Mouse (Mus musculus): ENCODE measurements around the gene Ifnz. TPM values are rescaled to one million over a fixed set of nuclear protein-coding genes. Genes with fewer than 3 reads are reported as not detected.

Ifnz gene
- not detected in 2 replicates for polyA plus RNA-seq (2012; rRNA removed)

DNA sequence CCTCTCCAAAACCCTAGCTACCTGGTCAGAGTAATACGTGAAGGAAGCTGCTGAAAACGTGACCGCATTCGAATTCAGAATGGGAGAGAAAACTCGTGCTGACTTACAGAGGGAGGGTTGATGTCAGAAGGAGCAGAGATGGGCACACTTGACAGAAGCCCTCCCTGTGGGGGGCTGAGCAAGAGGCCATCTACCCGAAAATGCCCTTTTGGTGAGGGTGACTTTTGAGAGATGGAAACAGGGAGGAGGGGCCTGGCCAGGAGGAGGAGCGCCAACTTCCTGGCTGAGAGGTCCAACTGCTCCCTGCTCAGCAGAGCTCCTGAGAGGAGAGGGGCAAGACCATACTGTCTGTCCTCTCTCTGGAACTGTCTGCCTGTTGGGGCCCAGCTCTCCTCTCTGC is at the start of gene Ifnz:
Gene Ifnz (plus strand): TSS at position 301 of the 400 bp plus-strand sequence.

DNA sequence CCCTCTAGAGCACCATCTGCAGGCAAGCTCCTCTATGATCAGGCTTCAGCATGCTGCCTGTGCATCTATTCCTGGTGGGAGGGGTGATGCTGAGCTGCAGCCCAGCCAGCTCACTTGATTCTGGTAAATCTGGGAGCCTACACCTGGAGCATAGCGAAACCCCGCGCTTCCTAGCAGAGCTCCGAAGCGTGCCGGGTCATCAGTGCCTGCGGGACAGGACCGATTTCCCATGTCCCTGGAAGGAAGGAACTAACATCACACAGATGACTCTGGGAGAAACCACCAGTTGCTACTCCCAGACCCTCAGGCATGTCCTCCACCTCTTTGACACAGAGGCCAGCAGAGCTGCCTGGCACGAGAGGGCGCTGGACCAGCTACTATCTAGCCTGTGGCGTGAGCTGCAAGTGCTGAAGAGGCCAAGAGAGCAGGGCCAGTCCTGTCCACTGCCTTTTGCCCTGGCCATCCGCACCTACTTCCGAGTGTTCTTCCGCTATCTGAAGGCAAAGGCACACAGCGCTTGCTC is 27.1 kb upstream of the Ifnz start, which contains the start of gene Gm13271:
Gene Gm13271 (plus strand): TSS at position 51 of the 523 bp plus-strand sequence.

DNA sequence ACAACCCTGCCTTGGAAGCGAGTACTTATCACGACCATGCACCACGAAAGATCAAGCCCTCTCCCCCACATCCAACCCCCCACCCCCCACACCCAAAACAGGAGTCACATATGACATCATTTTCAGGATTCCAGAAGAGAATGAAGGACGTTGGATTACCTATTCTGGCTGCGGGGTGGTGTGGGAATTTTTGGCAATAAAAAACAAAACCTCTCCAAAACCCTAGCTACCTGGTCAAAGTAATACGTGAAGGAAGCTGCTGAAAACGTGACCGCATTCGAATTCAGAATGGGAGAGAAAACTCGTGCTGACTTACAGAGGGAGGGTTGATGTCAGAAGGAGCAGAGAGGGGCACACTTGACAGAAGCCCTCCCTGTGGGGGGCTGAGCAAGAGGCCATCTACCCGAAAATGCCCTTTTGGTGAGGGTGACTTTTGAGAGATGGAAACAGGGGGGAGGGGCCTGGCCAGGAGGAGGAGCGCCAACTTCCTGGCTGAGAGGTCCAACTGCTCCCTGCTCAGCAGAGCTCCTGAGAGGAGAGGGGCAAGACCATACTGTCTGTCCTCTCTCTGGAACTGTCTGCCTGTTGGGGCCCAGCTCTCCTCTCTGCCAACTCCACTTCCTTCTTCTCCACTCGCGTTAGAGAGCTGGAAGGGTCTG is 22.2 kb upstream of the Ifnz start, which contains the start of gene Gm13283:
Gene Gm13283 (plus strand): TSS at position 510 of the 659 bp plus-strand sequence.

DNA sequence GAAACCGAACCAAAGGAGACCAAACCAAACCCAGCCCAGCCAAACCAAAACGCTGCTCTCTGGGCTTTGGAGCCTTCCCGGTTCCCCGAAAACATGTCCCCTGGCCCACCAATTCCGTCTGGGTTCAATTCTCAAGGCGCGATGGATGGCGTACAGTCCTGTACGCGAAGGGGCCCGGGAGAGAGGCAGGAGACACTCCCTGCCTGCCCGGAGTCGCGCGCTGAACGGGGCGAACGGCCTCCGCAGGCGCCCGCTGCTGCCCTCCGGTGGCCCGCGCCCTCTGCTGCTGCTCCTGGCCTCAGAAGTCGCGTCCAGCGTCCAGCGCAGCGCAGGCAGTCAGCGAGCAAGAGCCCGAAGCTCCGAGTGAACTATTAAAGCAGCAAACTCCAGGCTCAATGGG is 8.4 kb upstream of the Ifnz start, which contains the start of gene Gm13290:
Gene Gm13290 (plus strand): TSS at position 301 of the 400 bp plus-strand sequence.

DNA sequence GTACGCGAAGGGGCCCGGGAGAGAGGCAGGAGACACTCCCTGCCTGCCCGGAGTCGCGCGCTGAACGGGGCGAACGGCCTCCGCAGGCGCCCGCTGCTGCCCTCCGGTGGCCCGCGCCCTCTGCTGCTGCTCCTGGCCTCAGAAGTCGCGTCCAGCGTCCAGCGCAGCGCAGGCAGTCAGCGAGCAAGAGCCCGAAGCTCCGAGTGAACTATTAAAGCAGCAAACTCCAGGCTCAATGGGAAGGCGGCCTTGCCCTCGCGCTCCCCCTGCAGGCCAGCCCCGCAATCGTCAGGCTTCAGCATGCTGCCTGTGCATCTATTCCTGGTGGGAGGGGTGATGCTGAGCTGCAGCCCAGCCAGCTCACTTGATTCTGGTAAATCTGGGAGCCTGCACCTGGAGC is 5.3 kb upstream of the Ifnz start, which contains the start of gene Gm13289:
Gene Gm13289 (plus strand): TSS at position 301 of the 400 bp plus-strand sequence.

DNA sequence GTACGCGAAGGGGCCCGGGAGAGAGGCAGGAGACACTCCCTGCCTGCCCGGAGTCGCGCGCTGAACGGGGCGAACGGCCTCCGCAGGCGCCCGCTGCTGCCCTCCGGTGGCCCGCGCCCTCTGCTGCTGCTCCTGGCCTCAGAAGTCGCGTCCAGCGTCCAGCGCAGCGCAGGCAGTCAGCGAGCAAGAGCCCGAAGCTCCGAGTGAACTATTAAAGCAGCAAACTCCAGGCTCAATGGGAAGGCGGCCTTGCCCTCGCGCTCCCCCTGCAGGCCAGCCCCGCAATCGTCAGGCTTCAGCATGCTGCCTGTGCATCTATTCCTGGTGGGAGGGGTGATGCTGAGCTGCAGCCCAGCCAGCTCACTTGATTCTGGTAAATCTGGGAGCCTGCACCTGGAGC is 2.4 kb upstream of the Ifnz start, which contains the start of gene Gm13272:
Gene Gm13272 (plus strand): TSS at position 301 of the 400 bp plus-strand sequence.

DNA sequence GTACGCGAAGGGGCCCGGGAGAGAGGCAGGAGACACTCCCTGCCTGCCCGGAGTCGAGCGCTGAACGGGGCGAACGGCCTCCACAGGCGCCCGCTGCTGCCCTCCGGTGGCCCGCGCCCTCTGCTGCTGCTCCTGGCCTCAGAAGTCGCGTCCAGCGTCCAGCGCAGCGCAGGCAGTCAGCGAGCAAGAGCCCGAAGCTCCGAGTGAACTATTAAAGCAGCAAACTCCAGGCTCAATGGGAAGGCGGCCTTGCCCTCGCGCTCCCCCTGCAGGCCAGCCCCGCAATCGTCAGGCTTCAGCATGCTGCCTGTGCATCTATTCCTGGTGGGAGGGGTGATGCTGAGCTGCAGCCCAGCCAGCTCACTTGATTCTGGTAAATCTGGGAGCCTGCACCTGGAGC is 3.5 kb downstream of the Ifnz start, which contains the start of gene Gm13276:
Gene Gm13276 (plus strand): TSS at position 301 of the 400 bp plus-strand sequence.

DNA sequence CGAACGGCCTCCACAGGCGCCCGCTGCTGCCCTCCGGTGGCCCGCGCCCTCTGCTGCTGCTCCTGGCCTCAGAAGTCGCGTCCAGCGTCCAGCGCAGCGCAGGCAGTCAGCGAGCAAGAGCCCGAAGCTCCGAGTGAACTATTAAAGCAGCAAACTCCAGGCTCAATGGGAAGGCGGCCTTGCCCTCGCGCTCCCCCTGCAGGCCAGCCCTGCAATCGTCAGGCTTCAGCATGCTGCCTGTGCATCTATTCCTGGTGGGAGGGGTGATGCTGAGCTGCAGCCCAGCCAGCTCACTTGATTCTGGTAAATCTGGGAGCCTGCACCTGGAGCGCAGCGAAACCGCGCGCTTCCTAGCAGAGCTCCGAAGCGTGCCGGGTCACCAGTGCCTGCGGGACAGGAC is 6.5 kb downstream of the Ifnz start, which contains the start of gene Gm13277:
Gene Gm13277 (plus strand): TSS at position 231 of the 400 bp plus-strand sequence.

DNA sequence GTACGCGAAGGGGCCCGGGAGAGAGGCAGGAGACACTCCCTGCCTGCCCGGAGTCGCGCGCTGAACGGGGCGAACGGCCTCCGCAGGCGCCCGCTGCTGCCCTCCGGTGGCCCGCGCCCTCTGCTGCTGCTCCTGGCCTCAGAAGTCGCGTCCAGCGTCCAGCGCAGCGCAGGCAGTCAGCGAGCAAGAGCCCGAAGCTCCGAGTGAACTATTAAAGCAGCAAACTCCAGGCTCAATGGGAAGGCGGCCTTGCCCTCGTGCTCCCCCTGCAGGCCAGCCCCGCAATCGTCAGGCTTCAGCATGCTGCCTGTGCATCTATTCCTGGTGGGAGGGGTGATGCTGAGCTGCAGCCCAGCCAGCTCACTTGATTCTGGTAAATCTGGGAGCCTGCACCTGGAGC is 9.3 kb downstream of the Ifnz start, which contains the start of gene Gm13278:
Gene Gm13278 (plus strand): TSS at position 301 of the 400 bp plus-strand sequence.

DNA sequence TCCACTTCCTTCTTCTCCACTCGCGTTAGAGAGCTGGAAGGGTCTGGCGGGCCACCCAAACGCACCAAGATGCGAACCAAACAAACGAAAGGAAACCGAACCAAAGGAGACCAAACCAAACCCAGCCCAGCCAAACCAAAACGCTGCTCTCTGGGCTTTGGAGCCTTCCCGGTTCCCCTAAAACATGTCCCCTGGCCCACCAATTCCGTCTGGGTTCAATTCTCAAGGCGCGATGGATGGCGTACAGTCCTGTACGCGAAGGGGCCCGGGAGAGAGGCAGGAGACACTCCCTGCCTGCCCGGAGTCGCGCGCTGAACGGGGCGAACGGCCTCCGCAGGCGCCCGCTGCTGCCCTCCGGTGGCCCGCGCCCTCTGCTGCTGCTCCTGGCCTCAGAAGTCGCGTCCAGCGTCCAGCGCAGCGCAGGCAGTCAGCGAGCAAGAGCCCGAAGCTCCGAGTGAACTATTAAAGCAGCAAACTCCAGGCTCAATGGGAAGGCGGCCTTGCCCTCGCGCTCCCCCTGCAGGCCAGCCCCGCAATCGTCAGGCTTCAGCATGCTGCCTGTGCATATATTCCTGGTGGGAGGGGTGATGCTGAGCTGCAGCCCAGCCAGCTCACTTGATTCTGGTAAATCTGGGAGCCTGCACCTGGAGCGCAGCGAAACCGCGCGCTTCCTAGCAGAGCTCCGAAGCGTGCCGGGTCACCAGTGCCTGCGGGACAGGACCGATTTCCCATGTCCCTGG is 12.2 kb downstream of the Ifnz start, which contains the start of gene Gm13275:
Gene Gm13275 (plus strand): TSS at position 552 of the 740 bp plus-strand sequence.

DNA sequence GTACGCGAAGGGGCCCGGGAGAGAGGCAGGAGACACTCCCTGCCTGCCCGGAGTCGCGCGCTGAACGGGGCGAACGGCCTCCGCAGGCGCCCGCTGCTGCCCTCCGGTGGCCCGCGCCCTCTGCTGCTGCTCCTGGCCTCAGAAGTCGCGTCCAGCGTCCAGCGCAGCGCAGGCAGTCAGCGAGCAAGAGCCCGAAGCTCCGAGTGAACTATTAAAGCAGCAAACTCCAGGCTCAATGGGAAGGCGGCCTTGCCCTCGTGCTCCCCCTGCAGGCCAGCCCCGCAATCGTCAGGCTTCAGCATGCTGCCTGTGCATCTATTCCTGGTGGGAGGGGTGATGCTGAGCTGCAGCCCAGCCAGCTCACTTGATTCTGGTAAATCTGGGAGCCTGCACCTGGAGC is 15.2 kb downstream of the Ifnz start, which contains the start of gene Gm13279:
Gene Gm13279 (plus strand): TSS at position 301 of the 400 bp plus-strand sequence.

DNA sequence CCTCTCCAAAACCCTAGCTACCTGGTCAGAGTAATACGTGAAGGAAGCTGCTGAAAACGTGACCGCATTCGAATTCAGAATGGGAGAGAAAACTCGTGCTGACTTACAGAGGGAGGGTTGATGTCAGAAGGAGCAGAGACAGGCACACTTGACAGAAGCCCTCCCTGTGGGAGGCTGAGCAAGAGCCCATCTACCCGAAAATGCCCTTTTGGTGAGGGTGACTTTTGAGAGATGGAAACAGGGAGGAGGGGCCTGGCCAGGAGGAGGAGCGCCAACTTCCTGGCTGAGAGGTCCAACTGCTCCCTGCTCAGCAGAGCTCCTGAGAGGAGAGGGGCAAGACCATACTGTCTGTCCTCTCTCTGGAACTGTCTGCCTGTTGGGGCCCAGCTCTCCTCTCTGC is 17.4 kb downstream of the Ifnz start, which contains the start of gene Gm13285:
Gene Gm13285 (plus strand): TSS at position 301 of the 400 bp plus-strand sequence.

DNA sequence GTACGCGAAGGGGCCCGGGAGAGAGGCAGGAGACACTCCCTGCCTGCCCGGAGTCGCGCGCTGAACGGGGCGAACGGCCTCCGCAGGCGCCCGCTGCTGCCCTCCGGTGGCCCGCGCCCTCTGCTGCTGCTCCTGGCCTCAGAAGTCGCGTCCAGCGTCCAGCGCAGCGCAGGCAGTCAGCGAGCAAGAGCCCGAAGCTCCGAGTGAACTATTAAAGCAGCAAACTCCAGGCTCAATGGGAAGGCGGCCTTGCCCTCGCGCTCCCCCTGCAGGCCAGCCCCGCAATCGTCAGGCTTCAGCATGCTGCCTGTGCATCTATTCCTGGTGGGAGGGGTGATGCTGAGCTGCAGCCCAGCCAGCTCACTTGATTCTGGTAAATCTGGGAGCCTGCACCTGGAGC is 21.0 kb downstream of the Ifnz start, which contains the start of gene Gm13287:
Gene Gm13287 (plus strand): TSS at position 301 of the 400 bp plus-strand sequence.

DNA sequence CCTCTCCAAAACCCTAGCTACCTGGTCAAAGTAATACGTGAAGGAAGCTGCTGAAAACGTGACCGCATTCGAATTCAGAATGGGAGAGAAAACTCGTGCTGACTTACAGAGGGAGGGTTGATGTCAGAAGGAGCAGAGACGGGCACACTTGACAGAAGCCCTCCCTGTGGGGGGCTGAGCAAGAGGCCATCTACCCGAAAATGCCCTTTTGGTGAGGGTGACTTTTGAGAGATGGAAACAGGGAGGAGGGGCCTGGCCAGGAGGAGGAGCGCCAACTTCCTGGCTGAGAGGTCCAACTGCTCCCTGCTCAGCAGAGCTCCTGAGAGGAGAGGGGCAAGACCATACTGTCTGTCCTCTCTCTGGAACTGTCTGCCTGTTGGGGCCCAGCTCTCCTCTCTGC is 23.3 kb downstream of the Ifnz start, which contains the start of gene Gm13288:
Gene Gm13288 (plus strand): TSS at position 301 of the 400 bp plus-strand sequence.

DNA sequence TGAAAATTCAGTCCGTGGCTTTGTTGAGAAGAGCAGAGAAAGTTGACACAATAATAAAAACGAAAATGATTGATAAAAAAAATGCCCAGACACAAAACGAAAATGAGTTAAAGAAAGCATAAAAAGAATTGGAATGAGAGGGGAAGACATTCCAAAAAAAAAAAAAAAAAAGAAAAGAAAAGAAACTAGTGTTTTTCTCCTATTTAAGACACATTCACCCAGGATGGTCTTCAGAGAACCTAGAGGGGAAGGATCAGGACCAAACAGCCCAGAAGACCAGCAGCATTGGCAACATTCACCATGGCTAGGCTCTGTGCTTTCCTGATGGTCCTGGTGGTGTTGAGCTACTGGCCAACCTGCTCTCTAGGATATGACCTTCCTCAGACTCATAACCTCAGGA is 34.0 kb downstream of the Ifnz start, which contains the start of gene Ifna7:
Gene Ifna7 (plus strand): TSS at position 301 of the 400 bp plus-strand sequence.

DNA sequence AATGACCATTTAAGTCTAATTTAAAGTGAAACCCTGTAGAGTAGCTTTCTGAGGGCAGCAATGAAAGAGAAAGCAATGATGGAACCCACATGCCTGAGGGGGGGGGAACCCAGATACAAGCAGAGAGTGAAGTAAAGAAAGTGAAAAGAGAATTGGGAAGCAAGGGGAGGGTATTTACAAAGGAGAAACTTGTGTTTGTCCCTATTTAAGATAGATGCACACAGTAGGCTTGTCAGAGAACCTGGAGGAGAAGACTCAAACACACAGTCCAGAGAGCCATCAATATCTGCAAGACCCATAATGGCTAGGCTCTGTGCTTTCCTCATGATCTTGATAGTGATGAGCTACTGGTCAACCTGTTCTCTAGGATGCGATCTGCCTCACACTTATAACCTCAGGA is 37.7 kb downstream of the Ifnz start, which contains the start of gene Ifna11:
Gene Ifna11 (plus strand): TSS at position 301 of the 400 bp plus-strand sequence.

DNA sequence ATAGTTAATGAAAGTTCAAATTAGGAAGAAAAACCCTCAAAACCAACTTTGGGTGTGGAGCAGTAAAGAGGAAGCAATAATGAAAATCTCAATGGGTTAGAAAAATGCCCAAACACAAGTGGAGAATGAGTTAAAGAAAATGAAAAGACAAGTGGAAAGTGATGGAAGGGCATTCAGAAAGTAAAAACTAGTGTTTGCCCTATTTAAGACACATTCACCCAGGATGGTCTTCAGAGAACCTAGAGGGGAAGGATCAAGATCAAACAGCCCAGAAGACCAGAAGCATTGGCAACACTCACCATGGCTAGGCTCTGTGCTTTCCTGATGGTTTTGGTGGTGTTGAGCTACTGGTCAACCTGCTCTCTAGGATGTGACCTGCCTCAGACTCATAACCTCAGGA is 45.2 kb downstream of the Ifnz start, which contains the start of gene Ifna6:
Gene Ifna6 (plus strand): TSS at position 301 of the 400 bp plus-strand sequence.

Other genes with a start within 250 kb of the Ifnz start
- gene Ifna15, start 223.9 kb upstream of the Ifnz start, polyA plus RNA-seq (2012; rRNA removed): not detected in 2 replicates
- gene Ifna14, start 210.3 kb upstream of the Ifnz start, polyA plus RNA-seq (2012; rRNA removed): not detected in 2 replicates
- not detected in 2 replicates for gene Ifna9, start 189.7 kb upstream of the Ifnz start, polyA plus RNA-seq (2012; rRNA removed)
- not detected in 2 replicates for gene Ifna12, start 178.8 kb upstream of the Ifnz start, polyA plus RNA-seq (2012; rRNA removed)
- not detected in 2 replicates for gene C87499, start 147.7 kb upstream of the Ifnz start, polyA plus RNA-seq (2012; rRNA removed)
- gene Ifna13, start 137.7 kb upstream of the Ifnz start, polyA plus RNA-seq (2012; rRNA removed): not detected in 2 replicates
- not detected in 2 replicates for gene Ifna16, start 105.2 kb upstream of the Ifnz start, polyA plus RNA-seq (2012; rRNA removed)
- not detected in 2 replicates for gene Ifna2, start 98.2 kb upstream of the Ifnz start, polyA plus RNA-seq (2012; rRNA removed)
- not detected in 2 replicates for gene Ifnab, start 90.8 kb upstream of the Ifnz start, polyA plus RNA-seq (2012; rRNA removed)
- 1.2 and 1.6 TPM in 2 replicates for gene Gm26566, start 60.3 kb upstream of the Ifnz start, polyA plus RNA-seq (2012; rRNA removed)
- 43.1 and 44.2 TPM in 2 replicates for gene Klhl9, start 59.7 kb upstream of the Ifnz start, polyA plus RNA-seq (2012; rRNA removed)
- gene Gm13271, start 27.3 kb upstream of the Ifnz start, polyA plus RNA-seq (2012; rRNA removed): not detected in 2 replicates
- 0.06 TPM in 1 of 2 replicates, not detected in the other for gene Gm13283, start 22.0 kb upstream of the Ifnz start, polyA plus RNA-seq (2012; rRNA removed)
- not detected in 2 replicates for gene Gm13290, start 8.3 kb upstream of the Ifnz start, polyA plus RNA-seq (2012; rRNA removed)
- not detected in 2 replicates for gene Gm13289, start 5.2 kb upstream of the Ifnz start, polyA plus RNA-seq (2012; rRNA removed)
- gene Gm13272, start 2.3 kb upstream of the Ifnz start, polyA plus RNA-seq (2012; rRNA removed): not detected in 2 replicates
- gene Gm13276, start 3.6 kb downstream of the Ifnz start, polyA plus RNA-seq (2012; rRNA removed): not detected in 2 replicates
- not detected in 2 replicates for gene Gm13277, start 6.5 kb downstream of the Ifnz start, polyA plus RNA-seq (2012; rRNA removed)
- gene Gm13278, start 9.4 kb downstream of the Ifnz start, polyA plus RNA-seq (2012; rRNA removed): not detected in 2 replicates
- gene Gm13275, start 12.4 kb downstream of the Ifnz start, polyA plus RNA-seq (2012; rRNA removed): not detected in 2 replicates
- gene Gm13279, start 15.3 kb downstream of the Ifnz start, polyA plus RNA-seq (2012; rRNA removed): not detected in 2 replicates
- not detected in 2 replicates for gene Gm13285, start 17.5 kb downstream of the Ifnz start, polyA plus RNA-seq (2012; rRNA removed)
- gene Gm13287, start 21.1 kb downstream of the Ifnz start, polyA plus RNA-seq (2012; rRNA removed): not detected in 2 replicates
- 0.01 TPM in 1 of 2 replicates, not detected in the other for gene Gm13288, start 23.4 kb downstream of the Ifnz start, polyA plus RNA-seq (2012; rRNA removed)
- not detected in 2 replicates for gene Ifna7, start 34.1 kb downstream of the Ifnz start, polyA plus RNA-seq (2012; rRNA removed)
- not detected in 2 replicates for gene Ifna11, start 37.8 kb downstream of the Ifnz start, polyA plus RNA-seq (2012; rRNA removed)
- gene Ifna6, start 45.3 kb downstream of the Ifnz start, polyA plus RNA-seq (2012; rRNA removed): not detected in 2 replicates
- gene Ifna5, start 53.4 kb downstream of the Ifnz start, polyA plus RNA-seq (2012; rRNA removed): not detected in 2 replicates
- not detected in 2 replicates for gene Ifna4, start 59.7 kb downstream of the Ifnz start, polyA plus RNA-seq (2012; rRNA removed)
- gene Ifna1, start 68.0 kb downstream of the Ifnz start, polyA plus RNA-seq (2012; rRNA removed): not detected in 2 replicates
- not detected in 2 replicates for gene Ifne, start 98.1 kb downstream of the Ifnz start, polyA plus RNA-seq (2012; rRNA removed)